Mouse (Mus musculus) right cerebral cortex, postnatal 25 days (tissue): ENCODE data around the gene Ube2n.
"Not testable (repeated sequence)": the region's sequence is repeated elsewhere in the genome, so short reads cannot be mapped to it uniquely, and the experiment has no call there.

ENCODE experiments used
- DNase-seq: peaks from one replicate; pipeline ENCODE4 v3.0.0; 2022

The Ube2n gene

DNA sequence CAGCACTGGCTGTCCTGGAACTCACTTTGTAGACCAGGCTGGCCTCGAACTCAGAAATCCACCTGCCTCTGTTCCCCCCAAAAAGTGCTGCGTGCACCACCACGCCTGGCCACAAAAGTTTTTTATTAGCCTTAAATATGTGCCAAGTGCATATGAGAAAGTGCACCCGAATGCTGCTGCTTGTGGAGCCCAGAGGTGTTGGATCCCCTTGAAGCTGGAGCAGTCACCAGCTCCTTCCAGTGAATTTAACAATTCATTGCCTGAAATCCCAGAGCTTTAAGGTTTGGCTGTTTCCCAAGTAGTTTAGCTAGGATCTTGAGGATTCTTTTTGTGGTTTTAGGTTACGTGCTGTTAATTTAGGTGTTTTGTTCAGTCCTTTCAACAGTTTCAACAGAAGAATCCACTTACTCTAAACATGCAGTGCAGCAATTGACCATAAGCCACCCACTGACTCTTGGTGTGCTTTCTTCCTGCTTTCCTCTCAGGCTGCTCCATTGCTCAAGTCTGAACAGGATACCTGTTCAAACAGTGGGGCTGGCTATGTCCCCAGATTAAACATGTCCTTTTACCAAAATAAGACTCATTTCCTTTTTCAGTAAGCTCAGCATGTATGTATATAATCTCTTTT lies 11.7 kb downstream of the Ube2n start:
- no peak for DNase-seq

DNA sequence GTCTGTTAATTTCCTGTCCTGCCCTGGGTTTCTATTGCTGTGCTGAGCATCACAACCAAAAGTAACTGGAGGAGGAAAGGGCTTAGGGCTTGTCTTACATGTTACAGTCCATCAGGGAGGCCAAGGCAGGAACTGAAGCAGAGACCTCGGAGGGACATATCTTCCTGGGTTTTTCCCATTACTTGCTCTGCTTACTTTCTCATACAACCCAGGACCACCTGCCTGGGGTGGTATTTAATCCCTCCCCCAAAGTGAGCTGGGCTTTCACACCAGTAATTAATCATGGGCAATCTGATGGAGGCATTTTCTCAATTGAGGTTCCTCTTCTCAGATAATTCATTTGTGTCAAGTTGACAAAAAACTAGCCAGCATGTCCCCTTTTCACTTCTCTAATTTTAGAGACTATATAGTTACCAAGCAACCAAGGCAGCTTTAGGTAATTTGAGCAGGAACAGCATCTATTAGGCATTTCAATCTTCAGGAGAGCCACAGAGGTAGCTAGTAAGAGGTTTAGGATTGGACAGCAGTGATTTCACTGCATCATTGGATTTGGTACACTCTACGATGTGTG lies 15.7 kb downstream of the Ube2n start:
- no peak for DNase-seq

- no peak for DNase-seq
Observed at GRCm38 (mm10) chr10:95532916-95533315, 18.0 kb downstream of the Ube2n start.

DNA sequence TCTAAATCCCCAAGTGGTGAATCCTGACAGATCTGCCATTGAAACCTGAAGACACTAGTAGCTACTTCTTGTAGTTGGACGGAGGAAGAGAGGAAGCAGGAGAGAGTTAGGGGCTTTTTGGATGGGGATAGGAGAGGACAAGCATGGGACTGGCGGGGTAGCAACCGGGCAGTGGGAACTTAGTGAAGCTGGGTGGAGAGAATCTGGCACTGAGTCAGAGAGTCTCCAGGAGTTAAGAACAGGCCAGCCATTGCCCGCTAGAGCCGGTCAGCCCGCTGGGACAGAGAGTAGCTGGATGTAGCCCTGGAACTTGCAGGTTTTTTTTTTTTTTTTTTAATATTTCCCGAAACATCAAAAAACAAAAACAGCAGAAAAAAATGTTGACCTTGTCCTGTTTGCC lies 18.4 kb downstream of the Ube2n start:
- DNase-seq: no peak

GRCm38 (mm10) chr10:95535399-95536221 lies 20.7 kb downstream of the Ube2n start:
- DNase-seq: no peak

DNA sequence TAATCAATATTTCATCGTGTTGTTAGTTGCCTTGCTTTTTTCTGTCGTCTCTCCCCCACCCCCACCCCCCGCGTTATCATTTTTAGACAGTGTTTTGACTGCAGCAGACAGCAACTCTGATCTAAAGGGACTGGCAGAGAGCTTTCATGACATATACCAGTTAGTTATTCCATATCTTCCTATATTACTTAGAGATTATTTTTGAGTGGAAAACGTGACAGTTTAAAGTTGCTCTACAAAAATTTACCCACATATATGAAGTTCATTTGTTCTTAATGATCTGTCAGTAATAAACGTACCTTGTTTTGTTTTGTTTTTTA lies 21.2 kb downstream of the Ube2n start:
- no peak for DNase-seq

GRCm38 (mm10) chr10:95539260-95539659 lies 24.3 kb downstream of the Ube2n start:
- no peak for DNase-seq

DNA sequence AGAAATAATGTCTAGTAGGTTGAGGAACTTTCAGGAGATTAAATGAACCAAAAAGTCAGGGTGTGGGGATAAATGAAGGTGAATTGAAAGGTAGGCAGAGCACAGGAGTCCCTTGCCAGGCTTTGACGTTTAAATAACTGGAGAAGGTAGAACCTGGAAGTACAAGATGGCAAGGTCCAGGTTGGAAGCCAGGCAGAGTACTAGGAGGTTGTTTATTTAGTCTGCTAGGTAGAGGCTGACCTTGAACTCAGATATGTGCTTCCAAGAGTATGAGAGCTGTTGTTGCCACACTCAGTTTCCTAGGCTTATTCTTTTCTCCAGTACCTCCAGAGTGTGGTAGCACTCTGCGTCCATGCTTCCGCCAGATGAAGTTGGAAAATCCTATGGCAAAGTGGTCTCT lies 24.9 kb downstream of the Ube2n start:
- DNase-seq: no peak

DNA sequence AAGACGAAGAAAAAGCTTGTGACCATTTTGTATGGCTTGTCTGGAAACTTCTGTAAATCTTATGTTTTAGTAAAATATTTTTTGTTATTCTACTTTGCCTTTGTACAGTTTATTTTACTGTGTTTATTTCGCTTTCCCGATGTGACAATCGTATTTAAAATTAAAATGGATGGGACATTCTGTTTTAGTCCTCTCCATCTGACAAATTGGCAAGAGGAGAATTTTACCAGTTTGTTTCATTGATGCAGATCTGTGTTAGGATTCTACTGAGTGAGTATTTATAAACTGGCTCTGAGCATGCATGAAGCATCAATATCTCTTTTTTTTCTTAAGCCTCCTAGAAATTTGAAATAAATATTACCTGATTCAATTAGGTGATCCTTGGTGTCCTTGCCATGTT lies 28.0 kb downstream of the Ube2n start:
- no peak for DNase-seq

DNA sequence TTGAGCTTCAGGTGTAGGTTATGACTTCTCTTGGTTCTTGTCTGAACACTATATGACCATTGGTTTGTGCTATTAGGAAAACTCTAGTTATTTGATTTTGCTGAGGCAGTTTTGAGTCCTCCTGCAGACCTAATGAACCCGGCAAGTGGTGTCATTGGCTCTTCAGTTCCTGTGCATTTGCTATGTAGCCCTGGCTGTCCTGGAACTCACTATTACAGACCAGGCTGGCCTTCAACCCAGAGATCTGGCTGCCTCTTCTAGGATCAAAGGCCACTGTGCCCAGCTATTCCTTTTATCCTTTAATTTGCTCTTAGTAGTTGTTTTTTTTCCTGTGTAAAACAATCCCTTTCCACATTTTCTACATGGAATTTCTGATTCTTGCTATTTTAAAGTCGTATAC lies 28.4 kb downstream of the Ube2n start:
- DNase-seq: no peak

- DNase-seq: no peak
Observed at GRCm38 (mm10) chr10:95544004-95544403, 29.1 kb downstream of the Ube2n start.

DNA sequence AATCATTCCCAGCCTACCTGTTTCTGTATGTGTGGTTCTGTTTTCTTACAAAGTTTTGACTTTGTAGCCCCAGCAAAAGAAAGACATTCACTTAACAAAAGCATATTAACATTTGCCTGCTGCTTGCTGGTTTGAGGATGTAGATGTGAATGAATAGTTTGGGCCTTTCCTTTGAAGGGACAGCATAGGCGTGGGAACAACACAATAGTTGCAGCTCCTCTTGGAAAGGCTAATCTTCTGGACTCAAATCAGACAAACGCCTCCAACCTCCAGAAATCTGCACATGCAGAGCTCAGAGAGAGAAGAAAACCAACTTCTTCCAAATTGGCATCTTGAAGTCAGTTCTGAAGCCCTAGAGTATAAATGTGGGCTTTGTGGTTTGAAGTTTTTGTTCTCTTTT lies 29.7 kb downstream of the Ube2n start:
- no peak for DNase-seq

DNA sequence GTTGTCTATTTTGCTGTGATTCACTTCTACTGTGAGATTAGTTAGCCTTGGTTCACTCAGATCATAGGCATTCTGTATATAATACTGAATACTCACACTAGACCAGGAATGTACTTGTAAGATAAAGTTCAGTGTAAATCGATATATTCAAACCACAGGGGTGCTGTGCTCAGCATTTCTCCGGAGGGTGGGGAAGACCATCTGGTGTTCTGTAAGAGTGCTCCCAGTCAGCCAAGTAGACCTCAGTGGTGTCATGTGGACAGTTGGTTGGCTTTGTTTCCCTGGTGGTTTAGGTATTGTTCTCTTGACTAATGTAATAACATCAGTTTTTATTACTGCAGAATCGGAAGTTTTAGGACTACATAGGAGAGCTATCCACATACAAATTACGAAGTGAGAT lies 30.1 kb downstream of the Ube2n start:
- DNase-seq: no peak

GRCm38 (mm10) chr10:95546178-95546577 lies 31.2 kb downstream of the Ube2n start:
- DNase-seq: no peak

GRCm38 (mm10) chr10:95548154-95548826 lies 33.3 kb downstream of the Ube2n start:
- DNase-seq: no peak

GRCm38 (mm10) chr10:95549080-95549479 lies 34.1 kb downstream of the Ube2n start:
- DNase-seq: not testable (repeated sequence)

GRCm38 (mm10) chr10:95550506-95550905 lies 35.6 kb downstream of the Ube2n start:
- DNase-seq: no peak

DNA sequence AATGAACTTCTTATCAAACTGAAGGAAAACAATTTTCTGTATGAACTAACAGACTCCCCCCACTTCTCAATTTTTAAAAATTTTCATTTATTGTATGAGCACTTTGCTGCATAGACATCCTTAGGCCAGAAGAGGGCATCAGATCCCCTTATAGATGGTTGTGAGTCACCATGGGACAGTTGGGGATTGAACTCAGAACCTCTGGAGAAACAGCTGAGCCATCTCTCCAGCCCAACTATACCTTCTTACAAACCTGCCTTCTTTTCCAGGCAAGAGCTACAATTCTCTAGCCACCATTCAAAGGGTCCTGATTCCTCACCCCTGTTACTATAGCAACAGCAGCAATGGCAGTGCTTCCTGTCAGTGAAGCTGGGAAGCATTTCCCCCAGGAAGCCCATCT lies 36.8 kb downstream of the Ube2n start:
- no peak for DNase-seq

DNA sequence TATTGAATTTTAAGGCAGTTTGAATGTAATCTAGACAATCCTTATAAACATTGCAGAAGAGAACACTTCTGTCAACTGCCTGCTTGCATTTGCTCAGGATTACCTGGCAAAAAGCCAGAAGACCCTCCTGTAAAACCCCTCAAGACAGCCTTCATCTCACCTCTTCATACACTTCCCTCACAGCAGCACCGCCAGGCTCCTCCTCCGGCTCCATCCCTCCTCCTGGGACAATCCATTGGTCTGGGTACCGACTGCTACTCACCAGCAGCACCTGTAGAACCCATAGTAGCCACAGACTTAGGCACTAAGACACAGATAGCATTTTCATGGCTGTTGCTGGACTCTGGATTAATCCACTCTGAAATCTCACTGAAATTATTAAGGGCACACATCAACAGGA lies 37.4 kb downstream of the Ube2n start:
- no peak for DNase-seq

DNA sequence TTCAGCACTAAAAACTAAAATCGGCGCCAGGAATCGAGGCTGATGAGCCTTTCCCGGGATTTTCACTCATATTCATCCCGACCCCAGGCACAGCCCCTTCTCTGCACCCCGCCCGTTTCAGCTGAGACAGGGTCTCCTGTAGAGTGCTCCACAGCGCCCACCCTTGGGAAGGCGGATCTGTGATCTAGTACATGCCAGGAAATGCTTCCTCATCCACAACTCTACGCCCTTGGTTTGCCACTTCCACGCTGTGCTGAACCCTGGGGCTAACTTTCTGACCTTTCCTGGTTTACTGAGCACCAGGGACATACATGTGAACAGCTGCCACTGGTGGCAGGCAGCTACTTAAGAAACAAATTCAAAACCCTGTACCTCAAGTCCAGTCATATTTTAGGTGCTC lies 40.9 kb downstream of the Ube2n start:
- no peak for DNase-seq

DNA sequence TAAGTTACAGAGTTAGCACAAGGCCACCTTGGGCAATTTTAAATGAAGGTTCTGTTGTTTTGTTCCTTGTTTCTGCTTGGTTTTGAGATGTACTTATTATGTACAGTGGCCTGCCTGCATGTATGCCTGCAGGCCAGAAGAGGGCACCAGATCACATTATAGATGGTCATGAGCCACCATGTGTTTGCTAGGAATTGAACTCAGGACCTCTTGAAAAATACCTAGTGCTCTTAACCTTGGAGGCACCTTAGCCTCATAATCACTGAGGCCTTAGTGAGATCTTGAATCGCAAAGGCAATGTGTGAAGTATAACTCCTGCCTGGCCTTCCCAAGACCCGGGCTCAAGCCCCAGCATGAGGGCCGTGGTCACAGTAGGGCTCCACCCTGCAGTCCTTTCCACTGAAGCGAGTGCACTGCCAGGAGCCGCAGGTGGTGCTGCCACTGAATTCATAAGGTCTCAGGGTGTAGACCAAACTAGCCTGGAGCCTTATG lies 42.4 kb downstream of the Ube2n start:
- no peak for DNase-seq

- no peak for DNase-seq
Observed at GRCm38 (mm10) chr10:95559426-95559825, 44.5 kb downstream of the Ube2n start.

GRCm38 (mm10) chr10:95560394-95560983 lies 45.5 kb downstream of the Ube2n start:
- no peak for DNase-seq
